ENCODE assay signal across 8 mouse cellular contexts in the genomic region with DNA sequence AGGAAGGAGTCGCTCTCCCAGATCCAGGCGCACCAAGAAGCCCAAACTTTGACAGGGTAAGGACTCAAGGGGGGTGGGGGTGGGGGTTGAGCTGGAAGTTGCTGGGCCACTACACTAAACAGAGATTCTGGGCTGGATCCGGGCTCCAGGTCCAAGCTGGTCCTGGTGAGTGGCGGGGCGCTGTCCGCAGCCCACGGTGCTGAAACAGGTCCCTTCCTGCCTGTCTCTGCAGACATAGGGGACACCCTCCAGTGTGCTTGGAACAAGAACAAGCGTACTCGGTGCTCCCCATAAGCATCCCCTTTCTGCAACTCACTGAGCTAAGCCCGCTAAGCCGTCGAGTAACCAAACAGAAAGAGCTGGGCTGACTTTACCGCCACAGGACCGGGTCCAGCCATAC. TPM values are rescaled to one million over a fixed set of nuclear protein-coding genes. Genes with fewer than 3 reads are reported as not detected.
DNase-seq lines count a peak whose midpoint lies in the region; ATAC-seq lines count a peak whose summit lies in the region.

No protein-coding gene starts in this region.

- H3K27me3 ChIP-seq in liver, embryonic 12.5 days (replicated peaks), result 0 out of 2 replicates have a peak, but pooled peaks cover 2% of the 10 kb centered on the region
- peaks cover 2% of the 10 kb centered on the region; the same call in 1 of the 2 replicates for H3K27me3 ChIP-seq in midbrain, embryonic 15.5 days (replicated peaks)

- H3K9ac ChIP-seq in liver, embryonic 12.5 days, result no peak overlapping the region
- no peak overlapping the region for H3K9ac ChIP-seq in midbrain, embryonic 15.5 days

- H3K36me3 ChIP-seq in liver, embryonic 12.5 days, result no peaks in the 10 kb centered on the region
- H3K36me3 ChIP-seq in midbrain, embryonic 15.5 days (replicated peaks), result no peaks in the 10 kb centered on the region

- DNase-seq in liver (peak; percentile 52), adipocyte (ENCODE audit: low spot score) (peak; percentile 19)
- DNase-seq in gastrocnemius, postnatal 25 days, result peak; percentile 19
- peak; percentile 90 to 91 for DNase-seq in kidney, postnatal 4 days
- peak; percentile 44 for DNase-seq in yolk sac, embryonic 10.5 days (ENCODE audit: low spot score)
- DNase-seq in layer of hippocampus, postnatal 14 days (ENCODE audit: low spot score in 2 of 2), result no peak

- no peak overlapping the region for H3K4me3 ChIP-seq in liver, embryonic 12.5 days
- H3K4me3 ChIP-seq in midbrain, embryonic 15.5 days, result no peak overlapping the region

- H3K27ac ChIP-seq in liver, embryonic 12.5 days, result no peak overlapping the region
- H3K27ac ChIP-seq in midbrain, embryonic 15.5 days, result no peak overlapping the region

- H3K9me3 ChIP-seq in liver, embryonic 12.5 days (replicated peaks), result no peaks in the 10 kb centered on the region
- no peaks in the 10 kb centered on the region for H3K9me3 ChIP-seq in midbrain, embryonic 15.5 days

- no peaks in the 10 kb centered on the region for H3K4me1 ChIP-seq in liver, embryonic 12.5 days
- H3K4me1 ChIP-seq in midbrain, embryonic 15.5 days, result peaks cover 35% of the 10 kb centered on the region

- no peak for ATAC-seq in liver, embryonic 12.5 days
- no peak for ATAC-seq in midbrain, embryonic 15.5 days (replicated peaks)

- 7% methylated on average over 14 of the region's 14 CpGs for WGBS in liver, embryonic 12.5 days (ENCODE audit: insufficient replicate concordance)
- WGBS in midbrain, embryonic 15.5 days, result 3% methylated on average over 14 of the region's 14 CpGs

- H3K4me2 ChIP-seq in liver, embryonic 12.5 days, result no peak overlapping the region
- peak overlapping the region; percentile 21 for H3K4me2 ChIP-seq in midbrain, embryonic 15.5 days

RNA-seq across cellular contexts. Expression of a gene that starts 4.2 kb away (rescaled TPM):
- not detected in 2 replicates for polyA plus RNA-seq in liver, embryonic 12.5 days (2016; fragmentation: Nextera tagmentation; extraction: Ambion mirVana)
- total RNA-seq in gastrocnemius, postnatal 25 days (2021), result under 1 TPM; 0.24 to 0.59 TPM
- 0.21 and 0.26 TPM in 2 replicates for polyA plus RNA-seq in midbrain, embryonic 15.5 days (2015; fragmentation: Nextera tagmentation; extraction: Ambion mirVana)
- under 1 TPM; 0.81 to 0.85 TPM for total RNA-seq in layer of hippocampus, postnatal 14 days (2021)

Comparison
In these comparisons a context has a peak if more than half of its experiments do, and no peak if none do; other contexts are left out.
1. DNase-seq: peak in liver (single experiment), adipocyte (single experiment), gastrocnemius, postnatal 25 days (single experiment), kidney, postnatal 4 days (2 of 2) and yolk sac, embryonic 10.5 days (single experiment); none in layer of hippocampus, postnatal 14 days (0 of 2).